Comparison of ENCODE assay signal across 8 mouse cellular contexts in genomic region chr14:57998526-57999401, GRCm38 (mm10). TPM values are rescaled to one million over a fixed set of nuclear protein-coding genes. Genes with fewer than 3 reads are reported as not detected.
A peak's percentile ranks its signal among the peaks of the same experiment; 100 is the strongest.
DNase-seq lines count a peak whose midpoint lies in the region; ATAC-seq and TF ChIP-seq lines count a peak whose summit lies in the region.

Micu2 (minus strand) TSS chr14:57999262.

- peak within 1 kb of the TSS; percentile 67 for H3K4me2 ChIP-seq in embryonic facial prominence, embryonic 15.5 days (replicated peaks)
- H3K4me2 ChIP-seq in limb, embryonic 15.5 days = peak within 1 kb of the TSS; percentile 82

- peak; percentile 96 for DNase-seq in 416B (ENCODE audit: low read depth)
- DNase-seq in heart, adult 8-10 months (ENCODE audit: low spot score) = peak; percentile 76
- DNase-seq in kidney, adult 9 months = peak; percentile 79
- peak; percentile 52 to 66 for DNase-seq in monocyte, adult 2 months (ENCODE audit: low read depth in 1 of 2, low spot score in 2 of 2)
- peak; percentile 82 to 86 for DNase-seq in spleen, postnatal 36 days (ENCODE audit: low spot score in 2 of 2)

- peak within 1 kb of the TSS; percentile 69 for H3K4me3 ChIP-seq in bone marrow, adult 2 months (replicated peaks; ENCODE audit: control insufficient read depth, low read depth, low read length)
- peak within 1 kb of the TSS; percentile 78 for H3K4me3 ChIP-seq in embryonic facial prominence, embryonic 15.5 days (replicated peaks)
- H3K4me3 ChIP-seq in limb, embryonic 15.5 days = peak within 1 kb of the TSS; percentile 93

- peaks cover 3% of the 10 kb centered on the region; the same call in 1 of the 2 replicates for H3K4me1 ChIP-seq in bone marrow, adult 2 months (ENCODE audit: control insufficient read depth, insufficient read depth, low read length)
- peaks cover 4% of the 10 kb centered on the region for H3K4me1 ChIP-seq in embryonic facial prominence, embryonic 15.5 days
- H3K4me1 ChIP-seq in limb, embryonic 15.5 days = peaks cover 11% of the 10 kb centered on the region

- peak; percentile 69; the same call in 1 of the 2 replicates for TF ChIP-seq POLR2A in bone marrow, adult 2 months (IDR thresholded peaks at IDR 0.05; ENCODE audit: borderline replicate concordance, control insufficient read depth, low read depth, low read length)

- peak within 1 kb of the TSS; percentile 86 for H3K27ac ChIP-seq in bone marrow, adult 2 months (ENCODE audit: control insufficient read depth, insufficient read depth, low read depth, low read length, poor library complexity)
- peak within 1 kb of the TSS; percentile 89 for H3K27ac ChIP-seq in embryonic facial prominence, embryonic 15.5 days (replicated peaks)
- peak within 1 kb of the TSS; percentile 92 for H3K27ac ChIP-seq in limb, embryonic 15.5 days

- no peaks in the 10 kb centered on the region for H3K9me3 ChIP-seq in embryonic facial prominence, embryonic 15.5 days (replicated peaks)
- H3K9me3 ChIP-seq in limb, embryonic 15.5 days = no peaks in the 10 kb centered on the region

- ATAC-seq in embryonic facial prominence, embryonic 15.5 days (ENCODE audit: insufficient number of reproducible peaks, low FRiP score, low TSS enrichment, low read depth) = peak; percentile 94
- ATAC-seq in limb, embryonic 15.5 days (ENCODE audit: insufficient number of reproducible peaks, low FRiP score, low TSS enrichment, low read depth) = peak; percentile 93

- H3K36me3 ChIP-seq in embryonic facial prominence, embryonic 15.5 days = no peaks in the 10 kb centered on the region
- H3K36me3 ChIP-seq in limb, embryonic 15.5 days = no peaks in the 10 kb centered on the region

- H3K27me3 ChIP-seq in embryonic facial prominence, embryonic 15.5 days = no peaks in the 10 kb centered on the region
- H3K27me3 ChIP-seq in limb, embryonic 15.5 days = no peaks in the 10 kb centered on the region

- peak within 1 kb of the TSS; percentile 84 for H3K9ac ChIP-seq in embryonic facial prominence, embryonic 15.5 days
- peak within 1 kb of the TSS; percentile 84 for H3K9ac ChIP-seq in limb, embryonic 15.5 days

- WGBS in bone marrow, adult 2 months = 2% methylated on average over 75 of the region's 76 CpGs
- WGBS in embryonic facial prominence, embryonic 15.5 days = 2% methylated on average over 76 of the region's 76 CpGs
- WGBS in limb, embryonic 15.5 days = 2% methylated on average over 69 of the region's 76 CpGs

- TF ChIP-seq CTCF in bone marrow, adult 2 months (IDR thresholded peaks at IDR 0.05; ENCODE audit: control insufficient read depth, insufficient read depth, low read length) = no peak

RNA-seq across cellular contexts. Expression of gene Micu2, which starts in this region (rescaled TPM):
- 28.7 and 46.4 TPM in 2 replicates for polyA plus RNA-seq in bone marrow, adult 2 months (2011; ENCODE audit: insufficient read depth, insufficient read length, low replicate concordance, missing spikeins)
- 93.1 and 94.9 TPM in 2 replicates for polyA plus RNA-seq in embryonic facial prominence, embryonic 15.5 days (2015; fragmentation: Nextera tagmentation; extraction: Ambion mirVana)
- 10 to 100 TPM; 76.3 to 95.8 (median 84.0) TPM for total RNA-seq in heart, adult 8-10 months (2022)
- polyA plus RNA-seq in limb, embryonic 15.5 days (2015; fragmentation: Nextera tagmentation; extraction: Ambion mirVana) = 92.9 and 95.1 TPM in 2 replicates

Comparison
In these comparisons a context has a peak if more than half of its experiments do, and no peak if none do; other contexts are left out.
1. Peak in every context shown above with its lines: DNase-seq, ATAC-seq, H3K4me3 ChIP-seq and H3K27ac ChIP-seq.